Mouse (Mus musculus) myocyte (in vitro differentiated cells): ENCODE measurements around the gene Rnf115. TPM values are rescaled to one million over a fixed set of nuclear protein-coding genes. Genes with fewer than 3 reads are reported as not detected.

Source experiments
- H3K27me3 ChIP-seq: one replicate; pipeline ENCODE4 v1.6.1; 2011; ENCODE audit not compliant: control insufficient read depth, insufficient read depth, insufficient read length
- H3K36me3 ChIP-seq: one replicate; pipeline ENCODE4 v1.6.1; 2011; ENCODE audit not compliant: control insufficient read depth, insufficient read depth
- H3K4me2 ChIP-seq: one replicate; pipeline ENCODE4 v1.6.1; 2011; ENCODE audit warnings: low read depth, control low read depth
- H3K4me3 ChIP-seq: one replicate; pipeline ENCODE4 v1.5.1; 2011; ENCODE audit warnings: mild to moderate bottlenecking, control low read depth, moderate library complexity
- H3K79me2 ChIP-seq: one replicate; pipeline ENCODE4 v1.6.1; 2011; ENCODE audit not compliant: control insufficient read depth, insufficient read depth
- H3ac ChIP-seq: one replicate; pipeline ENCODE4 v1.6.1; 2011; ENCODE audit not compliant: control insufficient read depth, insufficient read length
- CEBPB ChIP-seq: IDR thresholded peaks from 2 replicates; pipeline ENCODE4 v1.6.1; 2011; ENCODE audit warnings: mild to moderate bottlenecking, moderate library complexity; ENCODE audit not compliant: poor library complexity, insufficient read depth, severe bottlenecking
- E2F4 ChIP-seq: IDR thresholded peaks from one replicate; pipeline ENCODE4 v1.6.1; 2011; ENCODE audit warnings: mild to moderate bottlenecking, control low read depth, moderate library complexity; ENCODE audit not compliant: insufficient read depth
- MAX ChIP-seq: IDR thresholded peaks from one replicate; pipeline ENCODE4 v1.6.1; 2011; ENCODE audit warnings: low read depth, mild to moderate bottlenecking, control low read depth
- MYOD1 ChIP-seq, 3 experiments: IDR thresholded peaks; one replicate each; pipeline ENCODE4 v1.6.1; 2011; ENCODE audit warnings: control low read depth in 2 of 3, low read depth in 2 of 3, mild to moderate bottlenecking in 2 of 3, moderate library complexity in 1 of 3; ENCODE audit not compliant: insufficient read length in 2 of 3, control insufficient read depth in 1 of 3
- MYOG ChIP-seq, 3 experiments: IDR thresholded peaks; one replicate each; pipeline ENCODE4 v1.6.1; 2011; ENCODE audit warnings: control low read depth in 2 of 3, low read depth in 2 of 3, mild to moderate bottlenecking in 2 of 3; ENCODE audit not compliant: insufficient read length in 2 of 3, control insufficient read depth in 1 of 3, insufficient read depth in 1 of 3
- POLR2A ChIP-seq: IDR thresholded peaks from one replicate; pipeline ENCODE4 v1.6.1; 2011; ENCODE audit warnings: low read depth, mild to moderate bottlenecking, control low read depth, moderate library complexity; ENCODE audit not compliant: insufficient read length
- POLR2AphosphoS2 ChIP-seq: IDR thresholded peaks from one replicate; pipeline ENCODE4 v1.6.1; 2011; ENCODE audit warnings: low read depth, control low read depth; ENCODE audit not compliant: insufficient read length
- REST ChIP-seq: IDR thresholded peaks from one replicate; pipeline ENCODE4 v1.6.1; 2011; ENCODE audit warnings: mild to moderate bottlenecking, control low read depth, moderate library complexity; ENCODE audit not compliant: insufficient read depth, insufficient read length
- SRF ChIP-seq: IDR thresholded peaks from one replicate; pipeline ENCODE4 v1.6.1; 2011; ENCODE audit warnings: low read depth; ENCODE audit not compliant: control insufficient read depth, insufficient read length
- TCF12 ChIP-seq: IDR thresholded peaks from one replicate; pipeline ENCODE4 v1.6.1; 2011; ENCODE audit warnings: mild to moderate bottlenecking, control low read depth; ENCODE audit not compliant: poor library complexity, insufficient read depth, severe bottlenecking
- TCF3 ChIP-seq: IDR thresholded peaks from one replicate; pipeline ENCODE4 v1.6.1; 2011; ENCODE audit warnings: low read depth, control low read depth; ENCODE audit not compliant: insufficient read length
- USF1 ChIP-seq: IDR thresholded peaks from one replicate; pipeline ENCODE4 v1.6.1; 2011; ENCODE audit warnings: low read depth, mild to moderate bottlenecking, control low read depth, moderate library complexity
- polyA plus RNA-seq: library from polyadenylated mRNA; unstranded; fragments of >200 nt; fragmentation: generic; extraction: Trizol; gene quantifications from one replicate; pipeline ENCODE4 v1.2.1, GENCODE M21; 2012; ENCODE audit warnings: missing spikeins

Gene Rnf115
- polyA plus RNA-seq, 1 experiment = 10.1 TPM

GRCm38 (mm10) chr3:96828984-96829383 is 101.5 kb downstream of the Rnf115 start, which contains the start of the genes Pdzk1 and Cd160:
Gene Pdzk1 (plus strand): TSS chr3:96829284.
Gene Cd160 (minus strand): TSS chr3:96829351.
- H3K27me3 ChIP-seq = peaks cover 36% of the 10 kb centered on the region
- TF ChIP-seq POLR2A (no peak), USF1 (no peak), SRF (no peak), MAX (no peak), TCF3 (no peak), MYOG (IDR thresholded peaks at IDR 0.05; ENCODE audit: control insufficient read depth in 1 of 3, insufficient read depth in 1 of 3, insufficient read length in 2 of 3, low read depth in 2 of 3) (no peak), TCF12 (no peak), POLR2AphosphoS2 (no peak), REST (no peak), E2F4 (no peak), MYOD1 (IDR thresholded peaks at IDR 0.05; ENCODE audit: control insufficient read depth in 1 of 3, insufficient read length in 2 of 3, low read depth in 2 of 3) (no peak)
- H3K36me3 ChIP-seq = no peaks in the 10 kb centered on the region
- no peak within 1 kb of the TSS for H3ac ChIP-seq
- no peak within 1 kb of the TSS for H3K4me2 ChIP-seq
- no peaks in the 10 kb centered on the region for H3K79me2 ChIP-seq
- no peak within 1 kb of the TSS for H3K4me3 ChIP-seq

- Histone ChIP-seq H3ac (no peak overlapping the region), H3K4me2 (no peak overlapping the region), H3K79me2 (no peaks in the 10 kb centered on the region), H3K27me3 (peaks cover 29% of the 10 kb centered on the region), H3K36me3 (no peaks in the 10 kb centered on the region), H3K4me3 (no peak overlapping the region)
- TF ChIP-seq POLR2A (no peak), POLR2AphosphoS2 (no peak), REST (no peak), E2F4 (no peak), TCF12 (no peak), TCF3 (no peak), USF1 (no peak), CEBPB (no peak), SRF (no peak), MAX (no peak), MYOD1 (IDR thresholded peaks at IDR 0.05; ENCODE audit: control insufficient read depth in 1 of 3, insufficient read length in 2 of 3, low read depth in 2 of 3) (no peak), MYOG (IDR thresholded peaks at IDR 0.05; ENCODE audit: control insufficient read depth in 1 of 3, insufficient read depth in 1 of 3, insufficient read length in 2 of 3, low read depth in 2 of 3) (no peak)
Measured at GRCm38 (mm10) chr3:96829856-96830255, 102.4 kb downstream of the Rnf115 start.

- no peak overlapping the region for H3K4me2 ChIP-seq
- H3K79me2 ChIP-seq = no peaks in the 10 kb centered on the region
- no peaks in the 10 kb centered on the region for H3K36me3 ChIP-seq
- no peak overlapping the region for H3K4me3 ChIP-seq
- H3K27me3 ChIP-seq = peaks cover 43% of the 10 kb centered on the region
- no peak overlapping the region for H3ac ChIP-seq
- no peak for TF ChIP-seq MYOD1 (IDR thresholded peaks at IDR 0.05; ENCODE audit: control insufficient read depth in 1 of 3, insufficient read length in 2 of 3, low read depth in 2 of 3)
Measured at GRCm38 (mm10) chr3:96832930-96833329, 105.5 kb downstream of the Rnf115 start.

- Histone ChIP-seq H3K4me3 (no peak overlapping the region), H3K36me3 (no peaks in the 10 kb centered on the region), H3K27me3 (peaks cover 40% of the 10 kb centered on the region), H3ac (no peak overlapping the region), H3K4me2 (no peak overlapping the region), H3K79me2 (no peaks in the 10 kb centered on the region)
- TF ChIP-seq POLR2A (no peak), TCF12 (no peak), USF1 (no peak), CEBPB (no peak), POLR2AphosphoS2 (no peak), TCF3 (no peak), SRF (no peak), E2F4 (no peak), MAX (no peak), REST (no peak), MYOD1 (IDR thresholded peaks at IDR 0.05; ENCODE audit: control insufficient read depth in 1 of 3, insufficient read length in 2 of 3, low read depth in 2 of 3) (no peak), MYOG (IDR thresholded peaks at IDR 0.05; ENCODE audit: control insufficient read depth in 1 of 3, insufficient read depth in 1 of 3, insufficient read length in 2 of 3, low read depth in 2 of 3) (no peak)
Measured at GRCm38 (mm10) chr3:96834587-96835348, 107.3 kb downstream of the Rnf115 start.

DNA sequence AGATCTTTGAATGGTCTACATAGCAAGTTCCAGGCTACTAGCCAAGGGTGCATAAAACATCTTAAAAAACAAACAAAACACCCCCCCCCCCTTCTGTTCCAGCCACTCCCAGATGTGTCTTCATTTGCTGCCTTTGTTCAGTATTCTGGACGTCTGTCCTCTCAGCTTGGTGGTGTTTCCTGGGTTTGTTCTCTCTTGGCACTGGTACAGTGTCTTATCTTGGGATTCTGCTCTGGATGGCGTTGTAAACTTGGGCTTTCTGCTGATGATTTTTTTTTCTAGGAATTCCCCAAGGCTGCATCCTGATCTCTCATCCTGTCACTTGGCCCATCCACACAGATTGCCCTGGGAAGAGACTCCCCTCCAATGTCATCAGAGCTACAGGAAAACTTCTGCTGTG is 109.0 kb downstream of the Rnf115 start:
- Histone ChIP-seq H3K4me3 (no peak overlapping the region), H3K36me3 (no peaks in the 10 kb centered on the region), H3ac (no peak overlapping the region), H3K79me2 (no peaks in the 10 kb centered on the region), H3K27me3 (peaks cover 27% of the 10 kb centered on the region), H3K4me2 (no peak overlapping the region)
- TF ChIP-seq E2F4 (no peak), MYOG (IDR thresholded peaks at IDR 0.05; ENCODE audit: control insufficient read depth in 1 of 3, insufficient read depth in 1 of 3, insufficient read length in 2 of 3, low read depth in 2 of 3) (no peak), POLR2AphosphoS2 (no peak), USF1 (no peak), SRF (no peak), MAX (no peak), MYOD1 (IDR thresholded peaks at IDR 0.05; ENCODE audit: control insufficient read depth in 1 of 3, insufficient read length in 2 of 3, low read depth in 2 of 3) (no peak), TCF12 (no peak), CEBPB (no peak)
